Mouse (Mus musculus) heart, postnatal 0 days (tissue): Measurements from ENCODE around the gene Cyp4v3. TPM values are rescaled to one million over a fixed set of nuclear protein-coding genes. Genes with fewer than 3 reads are reported as not detected.

ENCODE experiments used
- ATAC-seq: fragments of 200-750 bp; cut with Nextera tagmentation; 2 replicates; pipeline ENCODE4 v1.8.0; 2017; ENCODE audit warnings: low read depth, moderate number of reproducible peaks, moderate library complexity; ENCODE audit not compliant: insufficient read depth
- DNase-seq: peaks from one replicate; pipeline ENCODE4 v3.0.0-alpha.2; 2016; ENCODE audit warnings: low spot score
- H3K27ac ChIP-seq: fragments of 300-500 bp; sonication (generic); 2 replicates; pipeline ENCODE4 v1.5.1; 2014; ENCODE audit warnings: low read depth, mild to moderate bottlenecking
- H3K27me3 ChIP-seq: fragments of 300-500 bp; sonication (generic); 2 replicates; pipeline ENCODE4 v1.6.1; 2014; ENCODE audit warnings: low read length, mixed read lengths; ENCODE audit not compliant: control insufficient read depth, insufficient read depth
- H3K36me3 ChIP-seq: fragments of 300-500 bp; sonication (generic); replicated peaks from 2 replicates; pipeline ENCODE4 v1.6.1; 2014; ENCODE audit warnings: low read length, mixed read lengths; ENCODE audit not compliant: control insufficient read depth, insufficient read depth
- H3K4me1 ChIP-seq: fragments of 300-500 bp; sonication (generic); 2 replicates; pipeline ENCODE4 v1.6.1; 2014; ENCODE audit warnings: antibody characterized with exemption; ENCODE audit not compliant: control insufficient read depth, insufficient read depth
- H3K4me2 ChIP-seq: fragments of 300-500 bp; sonication (generic); 2 replicates; pipeline ENCODE4 v1.6.1; 2014; ENCODE audit warnings: low read depth, mild to moderate bottlenecking, low read length, moderate library complexity
- H3K4me3 ChIP-seq: fragments of 300-500 bp; sonication (generic); 2 replicates; pipeline ENCODE4 v1.5.1; 2014; ENCODE audit warnings: low read depth, low read length
- H3K9ac ChIP-seq: fragments of 300-500 bp; sonication (generic); replicated peaks from 2 replicates; pipeline ENCODE4 v1.6.1; 2014; ENCODE audit warnings: low read depth, low read length, mixed read lengths
- H3K9me3 ChIP-seq: fragments of 300-500 bp; sonication (generic); replicated peaks from 2 replicates; pipeline ENCODE4 v1.6.1; 2016; ENCODE audit warnings: low read length; ENCODE audit not compliant: control insufficient read depth
- CTCF ChIP-seq: IDR thresholded peaks from 2 replicates; pipeline ENCODE4 v1.5.1; 2016; ENCODE audit warnings: antibody characterized with exemption, control low read depth, low read depth
- EP300 ChIP-seq: IDR thresholded peaks from 2 replicates; pipeline ENCODE4 v1.6.1; 2016; ENCODE audit warnings: antibody characterized with exemption, low read depth
- WGBS: fragments of 180-500 bp; shearing (Covaris S2); extraction: QIAGEN DNeasy Blood & Tissue Kit; methylation state at CpG from one replicate; pipeline ENCODE4 v1.1.7; 2014; 5-methylcytosine and 5-hydroxymethylcytosine counted together
- polyA plus RNA-seq: library from polyadenylated mRNA; unstranded; fragments of >200 nt; fragmentation: Nextera tagmentation; extraction: Ambion mirVana; gene quantifications from 2 replicates; pipeline ENCODE4 v1.2.1, GENCODE M21; 2015
- total RNA-seq: library from RNA; depleted of rRNA; stranded (reverse); fragments of >200 nt; gene quantifications from 2 replicates; pipeline ENCODE4 v1.2.3, GENCODE M21; 2014; ENCODE audit warnings: low replicate concordance

Gene Cyp4v3
- total and polyA plus RNA-seq, 2 experiments from 2014 or later: 0.83 to 1.3 TPM

- ATAC-seq: no peak
- no peaks in the 10 kb centered on the region for H3K9me3 ChIP-seq
- no peaks in the 10 kb centered on the region for H3K4me1 ChIP-seq
- DNase-seq: no peak
- H3K36me3 ChIP-seq: no peaks in the 10 kb centered on the region
- H3K9ac ChIP-seq: no peak within 1 kb of the TSS
- no peak within 1 kb of the TSS for H3K4me2 ChIP-seq
- TF ChIP-seq CTCF (no peak), EP300 (no peak)
- WGBS: 76% methylated on average over 7 of the region's 7 CpGs
- H3K27ac ChIP-seq: no peak within 1 kb of the TSS
- H3K4me3 ChIP-seq: no peak within 1 kb of the TSS
- H3K27me3 ChIP-seq: no peaks in the 10 kb centered on the region
These were observed 38.3 kb downstream of the Cyp4v3 start, which contains the start of gene Klkb1 for GRCm38 (mm10) chr8:45294687-45295086. TSS of gene Klkb1 (minus strand) at chr8:45294859.

- Histone ChIP-seq H3K4me3 (no peak overlapping the region), H3K27ac (no peak overlapping the region), H3K9me3 (no peaks in the 10 kb centered on the region), H3K9ac (no peak overlapping the region), H3K4me2 (no peak overlapping the region), H3K4me1 (no peaks in the 10 kb centered on the region), H3K36me3 (no peaks in the 10 kb centered on the region), H3K27me3 (no peaks in the 10 kb centered on the region)
- DNase-seq: no peak
- TF ChIP-seq CTCF: no peak
- no peak for TF ChIP-seq EP300
- WGBS: 91% methylated on average over 2 of the region's 2 CpGs
- ATAC-seq: no peak
These were observed 41.2 kb downstream of the Cyp4v3 start for GRCm38 (mm10) chr8:45291790-45292189.

GRCm38 (mm10) chr8:45281630-45282029 lies 51.4 kb downstream of the Cyp4v3 start:
- ATAC-seq: no peak
- WGBS: 75% methylated on average over 8 of the region's 8 CpGs
- no peak overlapping the region for H3K4me2 ChIP-seq

GRCm38 (mm10) chr8:45277453-45277852 lies 55.6 kb downstream of the Cyp4v3 start:
- H3K4me1 ChIP-seq: no peaks in the 10 kb centered on the region
- TF ChIP-seq CTCF: no peak
- no peak for TF ChIP-seq EP300
- no peak for ATAC-seq
- no peak overlapping the region for H3K27ac ChIP-seq
- H3K9ac ChIP-seq: no peak overlapping the region
- H3K36me3 ChIP-seq: no peaks in the 10 kb centered on the region
- H3K9me3 ChIP-seq: no peaks in the 10 kb centered on the region
- no peak for DNase-seq
- no peaks in the 10 kb centered on the region for H3K27me3 ChIP-seq
- no peak overlapping the region for H3K4me2 ChIP-seq
- H3K4me3 ChIP-seq: no peak overlapping the region
- 78% methylated on average over 3 of the region's 3 CpGs for WGBS

More at GRCm38 (mm10) chr8:45281630-45282029, 51.4 kb downstream of the Cyp4v3 start:
- Histone ChIP-seq H3K36me3 (no peaks in the 10 kb centered on the region), H3K9ac (no peak overlapping the region), H3K27me3 (no peaks in the 10 kb centered on the region), H3K4me3 (no peak overlapping the region), H3K4me1 (no peaks in the 10 kb centered on the region), H3K27ac (no peak overlapping the region), H3K9me3 (no peaks in the 10 kb centered on the region)
- TF ChIP-seq EP300 (no peak), CTCF (no peak)
- DNase-seq: no peak

GRCm38 (mm10) chr8:45274317-45274716 lies 58.7 kb downstream of the Cyp4v3 start:
- H3K27me3 ChIP-seq: no peaks in the 10 kb centered on the region
- H3K4me2 ChIP-seq: no peak overlapping the region
- no peak for ATAC-seq
- H3K4me3 ChIP-seq: no peak overlapping the region
- H3K9ac ChIP-seq: no peak overlapping the region
- H3K9me3 ChIP-seq: no peaks in the 10 kb centered on the region
- DNase-seq: no peak
- H3K4me1 ChIP-seq: no peaks in the 10 kb centered on the region
- 78% methylated on average over 4 of the region's 4 CpGs for WGBS
- no peak overlapping the region for H3K27ac ChIP-seq
- no peaks in the 10 kb centered on the region for H3K36me3 ChIP-seq
- TF ChIP-seq EP300 (no peak), CTCF (no peak)

- TF ChIP-seq EP300 (no peak), CTCF (no peak)
- Histone ChIP-seq H3K27ac (no peak overlapping the region), H3K9ac (no peak overlapping the region), H3K27me3 (no peaks in the 10 kb centered on the region), H3K4me3 (no peak overlapping the region), H3K4me1 (no peaks in the 10 kb centered on the region), H3K4me2 (no peak overlapping the region), H3K36me3 (no peaks in the 10 kb centered on the region), H3K9me3 (no peaks in the 10 kb centered on the region)
- no peak for DNase-seq
- ATAC-seq: no peak
These were observed 64.0 kb downstream of the Cyp4v3 start for GRCm38 (mm10) chr8:45269056-45269455.
